Mouse (Mus musculus) neural tube, postnatal 0 days (tissue): ENCODE measurements around the gene Ddx20. TPM values are rescaled to one million over a fixed set of nuclear protein-coding genes. Genes with fewer than 3 reads are reported as not detected.

Experiments
- polyA plus RNA-seq: library from polyadenylated mRNA; unstranded; fragments of >200 nt; fragmentation: Nextera tagmentation; extraction: Ambion mirVana; gene quantifications from 2 replicates; pipeline ENCODE4 v1.2.1, GENCODE M21; 2015

The Ddx20 gene
- polyA plus RNA-seq, result 13.8 and 16.1 TPM in 2 replicates

GRCm38 (mm10) chr3:105687324-105688060 lies at the start of gene Ddx20:
Gene Ddx20 (minus strand): TSS chr3:105687574.

GRCm38 (mm10) chr3:105704031-105705008 lies 16.9 kb upstream of the Ddx20 start, which contains the start of gene Inka2:
Gene Inka2 (plus strand): TSS chr3:105704599.

Other genes with a start within 250 kb of the Ddx20 start
- 8.8 and 9.0 TPM in 2 replicates for gene Kcnd3, start 235.2 kb downstream of the Ddx20 start, polyA plus RNA-seq
- gene Inka2, start 17.0 kb upstream of the Ddx20 start, polyA plus RNA-seq, result 11.3 and 11.4 TPM in 2 replicates
- gene Rap1a, start 113.8 kb upstream of the Ddx20 start, polyA plus RNA-seq, result 79.9 and 94.7 TPM in 2 replicates
- gene Adora3, start 183.3 kb upstream of the Ddx20 start, polyA plus RNA-seq, result 0.44 and 0.69 TPM in 2 replicates
- not detected in 2 replicates for gene Tmigd3, start 183.3 kb upstream of the Ddx20 start, polyA plus RNA-seq
- 0.18 and 0.71 TPM in 2 replicates for gene I830077J02Rik, start 245.1 kb upstream of the Ddx20 start, polyA plus RNA-seq